Mouse (Mus musculus) lung, postnatal 0 days (tissue): Measurements from ENCODE around the gene Dennd5b.

Experiments
- CTCF ChIP-seq: IDR thresholded peaks from 2 replicates; pipeline ENCODE4 v1.5.1; 2016; ENCODE audit warnings: antibody characterized with exemption, mild to moderate bottlenecking
- EP300 ChIP-seq: IDR thresholded peaks from 2 replicates; pipeline ENCODE4 v1.6.1; 2016; ENCODE audit warnings: antibody characterized with exemption, mild to moderate bottlenecking, control low read depth

- TF ChIP-seq CTCF (no peak), EP300 (no peak)
Observed at GRCm38 (mm10) chr6:149050978-149051723, 50.3 kb downstream of the Dennd5b start.
